ENCODE assay signal across 8 mouse cellular contexts in genomic region chr19:41317315-41318095, GRCm38 (mm10). TPM values are rescaled to one million over a fixed set of nuclear protein-coding genes. Genes with fewer than 3 reads are reported as not detected.
DNase-seq lines count a peak whose midpoint lies in the region; ATAC-seq lines count a peak whose summit lies in the region.

No protein-coding gene starts in this region.

- no peaks in the 10 kb centered on the region for H3K4me1 ChIP-seq in midbrain, embryonic 11.5 days (ENCODE audit: control insufficient read depth, insufficient read depth, low read length)

- no peak overlapping the region for H3K9ac ChIP-seq in midbrain, embryonic 11.5 days (ENCODE audit: low read length)

- H3K4me3 ChIP-seq in midbrain, embryonic 11.5 days (ENCODE audit: low read depth, low read length), result no peak overlapping the region

- no peaks in the 10 kb centered on the region for H3K36me3 ChIP-seq in midbrain, embryonic 11.5 days (ENCODE audit: control insufficient read depth, insufficient read depth, low read length)

- ATAC-seq in cerebellum, adult (ENCODE audit: insufficient number of reproducible peaks, low FRiP score, low TSS enrichment), result no peak
- ATAC-seq in granulocyte monocyte progenitor cell, adult 5-6 weeks (replicated peaks; ENCODE audit: poor library complexity, severe bottlenecking), result peak; percentile 14; the same call in 1 of the 2 replicates
- peak; percentile 48; the same call in 1 of the 2 replicates for ATAC-seq in midbrain, embryonic 11.5 days (ENCODE audit: low FRiP score)

- H3K4me2 ChIP-seq in midbrain, embryonic 11.5 days, result no peak overlapping the region

- 32% methylated on average over 11 of the region's 11 CpGs for WGBS in midbrain, embryonic 11.5 days

- no peaks in the 10 kb centered on the region for H3K27me3 ChIP-seq in midbrain, embryonic 11.5 days (ENCODE audit: control insufficient read depth, insufficient read depth, low read length)

- no peaks in the 10 kb centered on the region for H3K9me3 ChIP-seq in midbrain, embryonic 11.5 days (ENCODE audit: control insufficient read depth, low read length)

- H3K27ac ChIP-seq in midbrain, embryonic 11.5 days (ENCODE audit: low read depth, low read length), result no peak overlapping the region

- peak; percentile 12 for DNase-seq in cerebellum, adult 11 months
- peak; percentile 62 for DNase-seq in ES-CJ7 (ENCODE audit: low read depth, low spot score)
- DNase-seq in cerebellum, adult 9-11 months, result peak; percentile 28
- DNase-seq in layer of hippocampus, postnatal 10 days (ENCODE audit: low spot score in 2 of 2), result peak; percentile 59 to 78
- peak; percentile 91 for DNase-seq in midbrain, embryonic 11.5 days (ENCODE audit: low spot score, missing footprints)
- peak; percentile 41 to 50 for DNase-seq in spleen, postnatal 36 days (ENCODE audit: low spot score in 2 of 2)

RNA-seq across cellular contexts. Expression of gene Tm9sf3, which starts 53.7 kb away (rescaled TPM):
- 133 TPM in 2 replicates for total RNA-seq in granulocyte monocyte progenitor cell, adult 5-6 weeks (2014; fragmentation: Nextera tagmentation)
- 296 and 339 TPM in 2 replicates for total RNA-seq in granulocyte monocyte progenitor cell, adult 5-6 weeks (2017)
- total RNA-seq in layer of hippocampus, postnatal 10 days (2021), result 100 to 1,000 TPM; 138 TPM
- 137 and 149 TPM in 2 replicates for polyA plus RNA-seq in midbrain, embryonic 11.5 days (2014; fragmentation: Nextera tagmentation; extraction: Ambion mirVana)

Comparison
In these comparisons a context has a peak if more than half of its experiments do, and no peak if none do; other contexts are left out.
1. DNase-seq: peak in every context shown above with its lines; median percentile 91 in midbrain, embryonic 11.5 days; 68 in layer of hippocampus, postnatal 10 days; 62 in ES-CJ7; 46 in spleen, postnatal 36 days; 28 in cerebellum, adult 9-11 months; 12 in cerebellum, adult 11 months.